Mouse (Mus musculus): ENCODE data around the gene Nr1h4. TPM values are rescaled to one million over a fixed set of nuclear protein-coding genes. Genes with fewer than 3 reads are reported as not detected.

Gene Nr1h4
- polyA plus RNA-seq, 1 experiment = 10.2 TPM

GRCm38 (mm10) chr10:89461856-89462507 lies 71.4 kb downstream of the Nr1h4 start:
- WGBS = 10% methylated on average over 14 of the region's 14 CpGs
- no peak overlapping the region for H3K4me3 ChIP-seq (ENCODE audit: low read depth, low read length)
- no peaks in the 10 kb centered on the region for H3K27me3 ChIP-seq (ENCODE audit: control insufficient read depth, insufficient read depth, low read length)
- peaks cover 15% of the 10 kb centered on the region; the same call in 1 of the 2 replicates for H3K4me1 ChIP-seq (ENCODE audit: control insufficient read depth, insufficient read depth, insufficient read length, low read length)
- H3K36me3 ChIP-seq (ENCODE audit: control insufficient read depth, insufficient read depth, low read length) = peaks cover 22% of the 10 kb centered on the region
- H3K27ac ChIP-seq (ENCODE audit: insufficient read depth, low read depth, low read length) = no peak overlapping the region
- TF ChIP-seq CTCF (IDR thresholded peaks at IDR 0.05; ENCODE audit: extremely low read depth, insufficient read length, insufficient replicate concordance, low read depth, low read length) (no peak), POLR2A (IDR thresholded peaks at IDR 0.05; ENCODE audit: low read depth, low read length) (no peak)

- no peak overlapping the region for H3K27ac ChIP-seq (ENCODE audit: insufficient read depth, low read depth, low read length)
- 94% methylated on average over 11 of the region's 11 CpGs for WGBS
Measured at GRCm38 (mm10) chr10:89460972-89461371, 72.4 kb downstream of the Nr1h4 start.

GRCm38 (mm10) chr10:89458770-89459169 lies 74.6 kb downstream of the Nr1h4 start:
- WGBS = 24% methylated on average over 3 of the region's 3 CpGs
- Histone ChIP-seq H3K27me3 (ENCODE audit: control insufficient read depth, insufficient read depth, low read length) (no peaks in the 10 kb centered on the region), H3K27ac (ENCODE audit: insufficient read depth, low read depth, low read length) (peak overlapping the region; percentile 83), H3K4me3 (ENCODE audit: low read depth, low read length) (no peak overlapping the region), H3K36me3 (ENCODE audit: control insufficient read depth, insufficient read depth, low read length) (peaks cover 25% of the 10 kb centered on the region), H3K4me1 (ENCODE audit: control insufficient read depth, insufficient read depth, insufficient read length, low read length) (peaks cover 15% of the 10 kb centered on the region; the same call in 1 of the 2 replicates)
- TF ChIP-seq CTCF (IDR thresholded peaks at IDR 0.05; ENCODE audit: extremely low read depth, insufficient read length, insufficient replicate concordance, low read depth, low read length) (no peak), POLR2A (IDR thresholded peaks at IDR 0.05; ENCODE audit: low read depth, low read length) (no peak)

More at GRCm38 (mm10) chr10:89460972-89461371, 72.4 kb downstream of the Nr1h4 start:
- H3K4me3 ChIP-seq (ENCODE audit: low read depth, low read length) = no peak overlapping the region
- H3K36me3 ChIP-seq (ENCODE audit: control insufficient read depth, insufficient read depth, low read length) = peaks cover 23% of the 10 kb centered on the region
- TF ChIP-seq POLR2A (IDR thresholded peaks at IDR 0.05; ENCODE audit: low read depth, low read length) (no peak), CTCF (IDR thresholded peaks at IDR 0.05; ENCODE audit: extremely low read depth, insufficient read length, insufficient replicate concordance, low read depth, low read length) (no peak)
- H3K27me3 ChIP-seq (ENCODE audit: control insufficient read depth, insufficient read depth, low read length) = no peaks in the 10 kb centered on the region
- H3K4me1 ChIP-seq (ENCODE audit: control insufficient read depth, insufficient read depth, insufficient read length, low read length) = peaks cover 15% of the 10 kb centered on the region; the same call in 1 of the 2 replicates

- Histone ChIP-seq H3K36me3 (ENCODE audit: control insufficient read depth, insufficient read depth, low read length) (peaks cover 25% of the 10 kb centered on the region), H3K27ac (ENCODE audit: insufficient read depth, low read depth, low read length) (no peak overlapping the region), H3K4me1 (ENCODE audit: control insufficient read depth, insufficient read depth, insufficient read length, low read length) (peaks cover 6% of the 10 kb centered on the region; the same call in 1 of the 2 replicates), H3K27me3 (ENCODE audit: control insufficient read depth, insufficient read depth, low read length) (no peaks in the 10 kb centered on the region), H3K4me3 (ENCODE audit: low read depth, low read length) (no peak overlapping the region)
- WGBS = 69% methylated on average over 3 of the region's 3 CpGs
- TF ChIP-seq POLR2A (IDR thresholded peaks at IDR 0.05; ENCODE audit: low read depth, low read length) = no peak
Measured at GRCm38 (mm10) chr10:89453794-89454193, 79.6 kb downstream of the Nr1h4 start.

GRCm38 (mm10) chr10:89453068-89453641 lies 80.2 kb downstream of the Nr1h4 start:
- Histone ChIP-seq H3K4me3 (ENCODE audit: low read depth, low read length) (no peak overlapping the region), H3K27me3 (ENCODE audit: control insufficient read depth, insufficient read depth, low read length) (no peaks in the 10 kb centered on the region), H3K27ac (ENCODE audit: insufficient read depth, low read depth, low read length) (no peak overlapping the region), H3K4me1 (ENCODE audit: control insufficient read depth, insufficient read depth, insufficient read length, low read length) (peaks cover 3% of the 10 kb centered on the region; the same call in 1 of the 2 replicates), H3K36me3 (ENCODE audit: control insufficient read depth, insufficient read depth, low read length) (peaks cover 25% of the 10 kb centered on the region)
- TF ChIP-seq POLR2A (IDR thresholded peaks at IDR 0.05; ENCODE audit: low read depth, low read length) (no peak), CTCF (IDR thresholded peaks at IDR 0.05; ENCODE audit: extremely low read depth, insufficient read length, insufficient replicate concordance, low read depth, low read length) (no peak)
- 85% methylated on average over 15 of the region's 15 CpGs for WGBS

DNA sequence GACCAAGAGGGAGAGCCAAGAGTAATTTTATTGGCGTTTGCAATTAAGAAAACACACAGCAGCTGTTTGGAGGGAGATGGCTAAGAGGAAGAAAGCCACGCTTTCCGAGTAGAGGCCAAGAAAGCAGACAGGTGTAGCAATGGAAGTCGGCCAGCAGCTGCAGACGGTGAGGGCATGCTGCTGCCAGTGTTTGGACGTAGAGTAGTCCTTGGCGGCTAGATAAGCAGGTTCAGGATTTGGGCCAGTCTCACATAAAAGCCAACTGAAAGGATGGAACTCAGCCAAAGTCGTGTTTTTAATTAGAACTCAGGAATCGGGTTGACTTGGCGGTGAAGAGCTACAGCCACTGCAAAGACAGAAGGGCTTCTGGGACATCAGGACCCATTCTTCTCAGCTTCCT lies 83.0 kb downstream of the Nr1h4 start:
- H3K4me3 ChIP-seq (ENCODE audit: low read depth, low read length) = no peak overlapping the region
- H3K27ac ChIP-seq (ENCODE audit: insufficient read depth, low read depth, low read length) = no peak overlapping the region
- no peak for TF ChIP-seq POLR2A (IDR thresholded peaks at IDR 0.05; ENCODE audit: low read depth, low read length)
- TF ChIP-seq CTCF (IDR thresholded peaks at IDR 0.05; ENCODE audit: extremely low read depth, insufficient read length, insufficient replicate concordance, low read depth, low read length) = no peak
- 11% methylated on average over 10 of the region's 10 CpGs for WGBS
- H3K4me1 ChIP-seq (ENCODE audit: control insufficient read depth, insufficient read depth, insufficient read length, low read length) = no peaks in the 10 kb centered on the region
- H3K36me3 ChIP-seq (ENCODE audit: control insufficient read depth, insufficient read depth, low read length) = peaks cover 19% of the 10 kb centered on the region
- no peaks in the 10 kb centered on the region for H3K27me3 ChIP-seq (ENCODE audit: control insufficient read depth, insufficient read depth, low read length)

DNA sequence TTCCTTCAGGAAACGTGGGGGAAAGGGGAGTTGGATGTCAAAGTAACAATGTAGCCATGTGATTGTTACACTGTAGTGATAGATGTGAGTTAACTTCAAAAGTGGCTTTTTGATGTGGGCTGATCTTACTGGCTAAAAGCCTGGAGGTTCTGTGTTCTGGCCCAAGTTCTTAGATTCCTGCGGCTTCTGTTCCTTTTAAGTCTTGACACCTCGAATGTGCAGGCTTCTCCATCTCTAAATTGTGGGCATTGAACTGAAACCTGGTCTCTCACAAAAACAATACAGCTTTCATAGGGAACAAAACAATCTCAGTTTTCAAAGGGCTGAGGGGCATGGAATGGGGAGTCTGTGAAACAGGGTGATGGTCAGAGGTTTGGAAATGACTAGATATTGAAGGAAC lies 89.0 kb downstream of the Nr1h4 start:
- WGBS = 57% methylated on average over 3 of the region's 3 CpGs
- H3K4me1 ChIP-seq (ENCODE audit: control insufficient read depth, insufficient read depth, insufficient read length, low read length) = no peaks in the 10 kb centered on the region
- peak overlapping the region; percentile 71 for H3K4me3 ChIP-seq (ENCODE audit: low read depth, low read length)
- TF ChIP-seq CTCF (IDR thresholded peaks at IDR 0.05; ENCODE audit: extremely low read depth, insufficient read length, insufficient replicate concordance, low read depth, low read length) = no peak
- H3K27ac ChIP-seq (ENCODE audit: insufficient read depth, low read depth, low read length) = no peak overlapping the region
- no peaks in the 10 kb centered on the region for H3K27me3 ChIP-seq (ENCODE audit: control insufficient read depth, insufficient read depth, low read length)
- H3K36me3 ChIP-seq (ENCODE audit: control insufficient read depth, insufficient read depth, low read length) = no peaks in the 10 kb centered on the region

All from small intestine, adult 2 months (tissue).